Mouse (Mus musculus): Measurements from ENCODE around the gene Ubl7. TPM values are rescaled to one million over a fixed set of nuclear protein-coding genes. Genes with fewer than 3 reads are reported as not detected.

Gene Ubl7
- polyA plus RNA-seq, 1 experiment from 2014 or later, result 120 TPM

DNA sequence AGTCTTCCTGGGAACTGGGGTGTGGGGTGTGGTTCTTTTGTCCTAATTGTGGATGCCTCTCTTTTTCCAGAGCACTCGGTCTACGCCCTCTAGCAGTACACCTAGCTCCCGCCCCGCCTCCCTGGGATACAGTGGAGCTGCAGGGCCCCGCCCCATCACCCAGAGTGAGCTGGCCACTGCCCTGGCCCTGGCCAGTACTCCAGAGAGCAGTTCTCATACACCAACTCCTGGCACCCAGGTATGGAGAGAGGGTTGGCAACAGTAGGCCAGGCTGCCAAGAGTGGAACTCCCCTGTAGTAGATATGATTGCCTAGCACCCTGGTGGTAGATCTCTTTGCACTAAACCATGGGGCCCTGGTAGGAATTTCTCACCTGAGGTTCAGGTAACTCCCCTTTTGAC lies 11.6 kb downstream of the Ubl7 start:
- peaks cover 90% of the 10 kb centered on the region for H3K36me3 ChIP-seq
- no peak overlapping the region for H3K4me2 ChIP-seq
- 87% methylated on average over 5 of the region's 5 CpGs for WGBS
- no peak overlapping the region for H3K9ac ChIP-seq
- no peak overlapping the region for H3K27ac ChIP-seq
- no peaks in the 10 kb centered on the region for H3K4me1 ChIP-seq
- no peaks in the 10 kb centered on the region for H3K27me3 ChIP-seq
- no peaks in the 10 kb centered on the region for H3K9me3 ChIP-seq
- ATAC-seq (ENCODE audit: insufficient number of reproducible peaks, insufficient read depth, low FRiP score, low TSS enrichment, low read depth), result peak; percentile 26; the same call in 1 of the 2 replicates
- H3K4me3 ChIP-seq, result no peak overlapping the region

GRCm38 (mm10) chr9:57923046-57923445 lies 12.3 kb downstream of the Ubl7 start:
- Histone ChIP-seq H3K9me3 (no peaks in the 10 kb centered on the region), H3K4me2 (no peak overlapping the region), H3K4me1 (no peaks in the 10 kb centered on the region), H3K4me3 (no peak overlapping the region), H3K27me3 (no peaks in the 10 kb centered on the region), H3K27ac (no peak overlapping the region), H3K9ac (no peak overlapping the region), H3K36me3 (peaks cover 90% of the 10 kb centered on the region)
- 90% methylated on average over 3 of the region's 3 CpGs for WGBS
- no peak for ATAC-seq (ENCODE audit: insufficient number of reproducible peaks, insufficient read depth, low FRiP score, low TSS enrichment, low read depth)

- Histone ChIP-seq H3K4me1 (no peaks in the 10 kb centered on the region; the same call in 1 of the 2 replicates), H3K27ac (no peak overlapping the region), H3K27me3 (no peaks in the 10 kb centered on the region), H3K9ac (no peak overlapping the region), H3K4me2 (no peak overlapping the region), H3K9me3 (no peaks in the 10 kb centered on the region), H3K36me3 (peaks cover 42% of the 10 kb centered on the region), H3K4me3 (no peak overlapping the region)
- no peak for ATAC-seq (ENCODE audit: insufficient number of reproducible peaks, insufficient read depth, low FRiP score, low TSS enrichment, low read depth)
- 85% methylated on average over 5 of the region's 5 CpGs for WGBS
Measured at GRCm38 (mm10) chr9:57931166-57931767, 20.5 kb downstream of the Ubl7 start.

GRCm38 (mm10) chr9:57932253-57932652 lies 21.5 kb downstream of the Ubl7 start:
- Histone ChIP-seq H3K4me1 (no peaks in the 10 kb centered on the region; the same call in 1 of the 2 replicates), H3K27ac (no peak overlapping the region), H3K36me3 (peaks cover 34% of the 10 kb centered on the region), H3K9ac (no peak overlapping the region), H3K4me3 (no peak overlapping the region), H3K9me3 (no peaks in the 10 kb centered on the region), H3K4me2 (no peak overlapping the region), H3K27me3 (peaks cover 7% of the 10 kb centered on the region)
- no peak for ATAC-seq (ENCODE audit: insufficient number of reproducible peaks, insufficient read depth, low FRiP score, low TSS enrichment, low read depth)
- WGBS, result 71% methylated on average over 3 of the region's 3 CpGs

GRCm38 (mm10) chr9:57932831-57933602 lies 22.2 kb downstream of the Ubl7 start:
- H3K36me3 ChIP-seq, result peaks cover 26% of the 10 kb centered on the region
- peaks cover 12% of the 10 kb centered on the region for H3K27me3 ChIP-seq
- H3K27ac ChIP-seq, result no peak overlapping the region
- no peak overlapping the region for H3K4me2 ChIP-seq
- 73% methylated on average over 6 of the region's 6 CpGs for WGBS
- H3K4me3 ChIP-seq, result no peak overlapping the region
- ATAC-seq (ENCODE audit: insufficient number of reproducible peaks, insufficient read depth, low FRiP score, low TSS enrichment, low read depth), result no peak
- peaks cover 6% of the 10 kb centered on the region; the same call in 1 of the 2 replicates for H3K4me1 ChIP-seq
- no peaks in the 10 kb centered on the region for H3K9me3 ChIP-seq
- H3K9ac ChIP-seq, result no peak overlapping the region

GRCm38 (mm10) chr9:57935683-57936437 lies 25.1 kb downstream of the Ubl7 start:
- H3K27ac ChIP-seq, result no peak overlapping the region
- WGBS, result 30% methylated on average over 6 of the region's 6 CpGs
- no peak overlapping the region for H3K4me3 ChIP-seq
- peaks cover 40% of the 10 kb centered on the region for H3K27me3 ChIP-seq
- no peak overlapping the region for H3K4me2 ChIP-seq
- no peaks in the 10 kb centered on the region for H3K36me3 ChIP-seq
- no peak for ATAC-seq (ENCODE audit: insufficient number of reproducible peaks, insufficient read depth, low FRiP score, low TSS enrichment, low read depth)
- H3K9me3 ChIP-seq, result no peaks in the 10 kb centered on the region
- peaks cover 19% of the 10 kb centered on the region for H3K4me1 ChIP-seq
- H3K9ac ChIP-seq, result no peak overlapping the region

GRCm38 (mm10) chr9:57937171-57937570 lies 26.4 kb downstream of the Ubl7 start:
- no peaks in the 10 kb centered on the region for H3K36me3 ChIP-seq
- peaks cover 24% of the 10 kb centered on the region for H3K4me1 ChIP-seq
- 79% methylated on average over 4 of the region's 4 CpGs for WGBS
- H3K4me2 ChIP-seq, result no peak overlapping the region
- no peaks in the 10 kb centered on the region for H3K9me3 ChIP-seq
- no peak overlapping the region for H3K4me3 ChIP-seq
- peaks cover 53% of the 10 kb centered on the region for H3K27me3 ChIP-seq
- H3K9ac ChIP-seq, result no peak overlapping the region
- no peak for ATAC-seq (ENCODE audit: insufficient number of reproducible peaks, insufficient read depth, low FRiP score, low TSS enrichment, low read depth)
- no peak overlapping the region for H3K27ac ChIP-seq

- Histone ChIP-seq H3K27ac (no peak overlapping the region), H3K36me3 (no peaks in the 10 kb centered on the region), H3K4me2 (no peak overlapping the region), H3K9me3 (no peaks in the 10 kb centered on the region), H3K4me1 (peaks cover 24% of the 10 kb centered on the region), H3K4me3 (no peak overlapping the region), H3K27me3 (peaks cover 58% of the 10 kb centered on the region), H3K9ac (no peak overlapping the region)
- 31% methylated on average over 6 of the region's 6 CpGs for WGBS
- no peak for ATAC-seq (ENCODE audit: insufficient number of reproducible peaks, insufficient read depth, low FRiP score, low TSS enrichment, low read depth)
Measured at GRCm38 (mm10) chr9:57937651-57938050, 26.9 kb downstream of the Ubl7 start.

- 72% methylated on average over 5 of the region's 5 CpGs for WGBS
- no peak for ATAC-seq (ENCODE audit: insufficient number of reproducible peaks, insufficient read depth, low FRiP score, low TSS enrichment, low read depth)
- H3K27me3 ChIP-seq, result peaks cover 65% of the 10 kb centered on the region
Measured at GRCm38 (mm10) chr9:57938225-57939055, 27.7 kb downstream of the Ubl7 start.

GRCm38 (mm10) chr9:57939431-57940348 lies 28.9 kb downstream of the Ubl7 start, which contains the start of gene Sema7a:
Gene Sema7a (plus strand): TSS chr9:57940112.
- H3K27me3 ChIP-seq, result peaks cover 75% of the 10 kb centered on the region
- 2% methylated on average over 59 of the region's 60 CpGs for WGBS

More at GRCm38 (mm10) chr9:57938225-57939055, 27.7 kb downstream of the Ubl7 start:
- Histone ChIP-seq H3K9ac (no peak overlapping the region), H3K9me3 (no peaks in the 10 kb centered on the region), H3K4me2 (no peak overlapping the region), H3K4me1 (peaks cover 24% of the 10 kb centered on the region), H3K36me3 (no peaks in the 10 kb centered on the region), H3K27ac (no peak overlapping the region), H3K4me3 (no peak overlapping the region)

More at GRCm38 (mm10) chr9:57939431-57940348, 28.9 kb downstream of the Ubl7 start, which contains the start of gene Sema7a:
- Histone ChIP-seq H3K9me3 (no peaks in the 10 kb centered on the region), H3K4me3 (peak within 1 kb of the TSS; percentile 69), H3K4me1 (peaks cover 24% of the 10 kb centered on the region), H3K9ac (peak within 1 kb of the TSS; percentile 76), H3K27ac (no peak within 1 kb of the TSS; the same call in 1 of the 2 replicates), H3K4me2 (peak within 1 kb of the TSS; percentile 98), H3K36me3 (no peaks in the 10 kb centered on the region)
- ATAC-seq (ENCODE audit: insufficient number of reproducible peaks, insufficient read depth, low FRiP score, low TSS enrichment, low read depth), result 0 out of 2 replicates have a peak, but pooled peaks have one; percentile 39

All from embryonic facial prominence, embryonic 13.5 days (tissue).